Mouse (Mus musculus): Measurements from ENCODE around the gene Khdc1c. TPM values are rescaled to one million over a fixed set of nuclear protein-coding genes. Genes with fewer than 3 reads are reported as not detected.

Gene Khdc1c
- not detected for total RNA-seq (2023)

GRCm38 (mm10) chr1:21368031-21368430, at the start of gene Khdc1c:
Gene Khdc1c (plus strand): TSS chr1:21368331.

GRCm38 (mm10) chr1:21349341-21349740, 18.8 kb upstream of the Khdc1c start, which contains the start of gene Khdc1a:
Gene Khdc1a (plus strand): TSS chr1:21349641.

GRCm38 (mm10) chr1:21383256-21383655, 15.1 kb downstream of the Khdc1c start, which contains the start of gene Khdc1b:
Gene Khdc1b (plus strand): TSS chr1:21383556.

Other genes starting within 250 kb of the Khdc1c start
- gene Tmem14a, start 149.8 kb upstream of the Khdc1c start, total RNA-seq (2023), result under 1 TPM in 1 of 2 experiments, not detected in 1; 0.60 TPM
- under 1 TPM in 1 of 2 experiments, not detected in 1; 0.97 TPM for gene Gsta3, start 127.7 kb upstream of the Khdc1c start, total RNA-seq (2023)
- gene Khdc1a, start 18.7 kb upstream of the Khdc1c start, total RNA-seq (2023), result not detected
- not detected for gene Khdc1b, start 15.2 kb downstream of the Khdc1c start, total RNA-seq (2023)